Mouse (Mus musculus): ENCODE data around the gene Casc1. TPM values are rescaled to one million over a fixed set of nuclear protein-coding genes. Genes with fewer than 3 reads are reported as not detected.
"Not testable (repeated sequence)": the region's sequence is repeated elsewhere in the genome, so short reads cannot be mapped to it uniquely, and the experiment has no call there.

Casc1 gene
- total RNA-seq, 4 experiments from 2014 or later: 1.1 to 1.9 (median 1.2) TPM

- no peak for DNase-seq (ENCODE audit: low spot score in 2 of 2)
These were observed 70.9 kb downstream of the Casc1 start for GRCm38 (mm10) chr6:145139776-145140475.

- DNase-seq (ENCODE audit: low spot score in 2 of 2): no peak
These were observed 71.6 kb downstream of the Casc1 start for GRCm38 (mm10) chr6:145139236-145139635.

- DNase-seq (ENCODE audit: low spot score in 2 of 2): no peak
These were observed 74.0 kb downstream of the Casc1 start for GRCm38 (mm10) chr6:145136831-145137230.

GRCm38 (mm10) chr6:145135804-145136203, 75.0 kb downstream of the Casc1 start:
- no peak for DNase-seq (ENCODE audit: low spot score in 2 of 2)

GRCm38 (mm10) chr6:145135295-145135694, 75.5 kb downstream of the Casc1 start:
- no peak for DNase-seq (ENCODE audit: low spot score in 2 of 2)

GRCm38 (mm10) chr6:145132969-145133368, 77.8 kb downstream of the Casc1 start:
- DNase-seq (ENCODE audit: low spot score in 2 of 2): not testable (repeated sequence)

- no peak for DNase-seq (ENCODE audit: low spot score in 2 of 2)
These were observed 78.8 kb downstream of the Casc1 start for GRCm38 (mm10) chr6:145131991-145132390.

GRCm38 (mm10) chr6:145129563-145129962, 81.2 kb downstream of the Casc1 start:
- no peak for DNase-seq (ENCODE audit: low spot score in 2 of 2)

GRCm38 (mm10) chr6:145127652-145128051, 83.2 kb downstream of the Casc1 start:
- DNase-seq (ENCODE audit: low spot score in 2 of 2): no peak

GRCm38 (mm10) chr6:145125591-145126113, 85.2 kb downstream of the Casc1 start:
- DNase-seq (ENCODE audit: low spot score in 2 of 2): no peak

Other genes starting within 250 kb of the Casc1 start
- 10 to 100 TPM; 92.3 to 98.0 (median 95.9) TPM for gene Bcat1, start 134.8 kb downstream of the Casc1 start, total RNA-seq (2022)
- gene Lrmp, start 95.4 kb downstream of the Casc1 start, total RNA-seq (2022): 1 to 10 TPM; 1.8 to 8.3 (median 4.6) TPM
- gene Etfrf1, start 129 bp upstream of the Casc1 start, total RNA-seq (2022): 10 to 100 TPM; 24.0 to 27.9 (median 26.4) TPM
- gene Kras, start 39.2 kb upstream of the Casc1 start, total RNA-seq (2022): 10 to 100 TPM; 70.6 to 83.1 (median 72.7) TPM